Mouse (Mus musculus): ENCODE results near the gene Rfx4.

- TF ChIP-seq TAL1 (IDR thresholded peaks at IDR 0.05; ENCODE audit: low read length): no peak
- TF ChIP-seq GATA1 (IDR thresholded peaks at IDR 0.05; ENCODE audit: low read length): no peak
Measured at GRCm38 (mm10) chr10:84838850-84839473, 83.1 kb downstream of the Rfx4 start.
